Mouse (Mus musculus): ENCODE results near the gene Isyna1. TPM values are rescaled to one million over a fixed set of nuclear protein-coding genes. Genes with fewer than 3 reads are reported as not detected.
"Not testable (repeated sequence)": the region's sequence is repeated elsewhere in the genome, so short reads cannot be mapped to it uniquely, and the experiment has no call there.

Gene Isyna1
- total RNA-seq, 2 experiments from 2014 or later = 50.4 to 60.8 TPM

DNA sequence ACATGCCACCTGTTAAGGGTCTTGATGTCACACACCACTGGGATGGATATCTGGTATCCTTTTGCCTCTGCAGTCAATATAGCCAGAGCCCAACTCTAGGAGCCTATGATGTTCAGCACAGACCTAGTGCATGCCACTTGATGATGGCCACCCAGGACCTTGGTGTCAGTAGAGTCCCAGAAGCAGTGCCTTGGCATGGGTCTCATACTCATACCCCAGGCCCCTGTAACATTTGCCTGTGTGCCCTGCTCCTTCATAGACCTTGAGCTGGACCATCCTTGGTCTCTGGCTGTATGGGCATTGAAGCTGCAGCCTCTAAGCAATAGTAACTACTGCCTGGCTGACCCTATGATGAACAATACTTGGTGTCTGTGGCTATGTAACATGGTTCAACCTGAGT, 19.9 kb upstream of the Isyna1 start:
- DNase-seq (ENCODE audit: low spot score in 2 of 2) = no peak

DNA sequence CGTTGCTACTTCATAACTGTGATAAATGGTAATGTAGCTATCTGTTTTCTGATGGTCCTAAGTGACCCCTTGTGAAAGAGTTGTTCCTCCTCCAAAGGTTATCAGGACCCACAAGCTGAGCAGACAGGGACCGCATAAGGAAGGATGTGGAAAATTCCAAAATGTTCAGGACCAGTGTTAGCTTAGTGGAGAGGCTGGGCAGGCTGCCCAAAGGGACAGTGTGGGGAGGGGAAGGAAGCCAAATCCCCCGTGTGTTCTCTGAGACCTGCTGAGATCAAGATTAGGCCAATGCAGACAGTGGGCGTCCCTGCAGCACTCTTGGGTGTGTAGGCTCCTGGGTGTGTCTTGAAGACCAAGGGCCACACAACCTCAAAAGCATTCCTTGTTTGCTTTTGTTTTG, 19.3 kb upstream of the Isyna1 start:
- no peak for DNase-seq (ENCODE audit: low spot score in 2 of 2)

DNA sequence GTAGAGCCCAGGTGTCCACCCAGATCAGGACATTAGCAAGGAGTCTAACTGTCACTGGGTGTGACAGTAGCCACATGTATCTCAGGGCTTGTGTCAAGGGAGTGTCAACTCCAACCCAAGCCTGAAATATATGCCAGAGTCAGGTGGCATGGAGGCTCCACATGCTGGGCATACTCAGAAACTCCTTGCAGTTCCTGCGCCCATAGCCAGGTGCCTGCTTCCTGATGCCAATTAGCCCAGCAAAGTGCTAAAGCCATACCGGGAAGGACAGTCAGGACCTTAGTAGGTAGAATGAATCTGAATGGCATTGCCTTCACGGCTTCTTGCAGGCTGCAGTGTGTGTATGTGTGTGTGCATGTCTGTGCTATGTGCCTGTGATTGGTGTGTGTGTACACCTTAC, 17.0 kb upstream of the Isyna1 start:
- no peak for DNase-seq (ENCODE audit: low spot score in 2 of 2)

DNA sequence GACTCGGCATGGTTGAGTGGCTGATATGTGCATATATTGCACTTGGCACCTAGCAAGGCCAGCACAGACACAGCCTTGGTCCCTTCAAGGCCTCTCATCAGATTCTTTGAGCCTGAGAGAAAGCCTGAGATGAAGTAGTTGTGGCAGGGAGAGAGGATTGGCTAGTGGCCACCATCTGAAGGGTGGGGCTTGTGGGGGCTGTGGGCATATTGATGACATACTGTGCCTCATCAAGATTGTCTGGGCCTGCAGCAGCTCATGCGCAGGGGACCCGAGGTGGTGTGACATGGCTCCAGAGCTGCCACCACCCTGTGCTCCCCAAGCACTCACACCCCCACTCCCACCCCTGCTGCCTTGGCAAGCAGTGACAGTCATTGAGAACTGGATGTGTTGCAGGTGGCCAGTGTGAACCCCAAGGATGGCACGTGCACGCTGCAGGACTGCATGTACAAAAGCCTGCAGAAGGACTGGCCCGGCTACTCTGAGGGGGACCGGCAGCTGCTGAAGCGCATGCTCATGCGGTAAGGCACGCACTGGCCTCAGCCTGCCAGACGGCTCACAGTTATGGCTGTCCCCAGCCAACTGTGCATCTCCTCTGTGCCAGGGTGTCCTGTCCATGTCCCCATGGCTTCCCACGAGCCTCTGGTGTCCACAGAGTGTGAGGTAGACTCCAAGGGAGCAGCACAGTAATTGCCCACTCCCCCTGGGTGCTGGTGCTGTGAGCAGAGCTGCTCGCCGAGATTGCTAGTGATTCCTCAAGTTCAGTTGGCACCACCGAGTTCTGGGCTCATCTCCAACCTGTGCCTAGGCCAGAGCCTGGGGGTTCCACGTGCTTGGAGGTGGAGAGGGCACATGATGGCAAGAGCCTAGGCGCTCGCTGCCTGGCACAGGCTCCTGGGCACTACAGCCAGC, 10.4 kb upstream of the Isyna1 start:
- DNase-seq (ENCODE audit: low spot score in 2 of 2) = no peak

DNA sequence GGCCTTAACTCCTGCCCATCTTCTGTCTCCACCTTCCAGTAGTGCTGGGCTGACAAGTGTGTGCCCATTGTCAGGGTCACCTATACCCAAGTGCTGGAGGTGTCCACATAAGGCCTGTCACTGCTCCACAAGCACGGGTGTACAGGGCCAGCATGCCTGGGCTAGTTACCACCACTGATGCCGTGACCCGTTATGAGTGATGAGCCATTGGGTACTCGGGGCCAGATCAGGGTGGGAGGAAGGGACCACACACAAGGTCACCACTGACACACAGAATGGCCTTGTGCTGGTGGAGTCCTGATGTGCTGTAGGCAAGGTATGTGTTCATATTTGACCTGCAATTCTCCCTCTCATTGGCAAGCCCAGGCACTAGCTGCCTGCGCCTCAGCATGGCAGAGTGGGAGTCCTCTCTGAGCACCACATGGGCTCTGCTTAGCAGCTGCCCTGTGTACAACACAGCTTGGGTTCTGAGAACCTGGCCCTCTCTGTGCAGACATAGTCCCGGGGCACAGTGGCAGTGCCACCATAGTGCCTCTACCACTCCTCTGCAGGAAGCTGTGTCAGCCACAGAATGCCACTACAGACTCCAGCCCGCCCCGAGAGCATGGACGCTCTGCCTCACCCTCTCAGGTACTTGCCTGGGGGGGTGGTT, 9.4 kb upstream of the Isyna1 start:
- no peak for DNase-seq (ENCODE audit: low spot score in 2 of 2)

DNA sequence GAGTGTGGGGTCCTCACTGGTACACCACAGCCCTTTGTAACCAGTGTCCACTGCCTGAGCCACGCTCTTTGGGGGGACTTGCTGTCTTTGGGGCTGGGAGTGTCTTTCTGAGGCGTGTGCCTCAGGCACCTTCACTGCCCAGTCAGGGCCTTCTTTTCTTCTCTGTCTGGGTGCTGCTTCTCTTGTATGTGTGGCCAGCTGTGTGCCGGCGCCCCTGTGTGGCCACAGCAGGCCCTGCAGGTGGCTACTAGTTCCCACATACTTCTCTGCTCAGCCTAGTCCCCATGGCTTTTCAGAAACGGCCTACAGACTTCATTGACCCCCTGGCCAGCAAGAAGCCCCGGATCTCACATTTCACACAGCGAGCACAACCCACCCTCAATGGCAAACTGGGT, 8.9 kb upstream of the Isyna1 start:
- DNase-seq (ENCODE audit: low spot score in 2 of 2) = peak in 1 of 2 experiments; percentile 47

DNA sequence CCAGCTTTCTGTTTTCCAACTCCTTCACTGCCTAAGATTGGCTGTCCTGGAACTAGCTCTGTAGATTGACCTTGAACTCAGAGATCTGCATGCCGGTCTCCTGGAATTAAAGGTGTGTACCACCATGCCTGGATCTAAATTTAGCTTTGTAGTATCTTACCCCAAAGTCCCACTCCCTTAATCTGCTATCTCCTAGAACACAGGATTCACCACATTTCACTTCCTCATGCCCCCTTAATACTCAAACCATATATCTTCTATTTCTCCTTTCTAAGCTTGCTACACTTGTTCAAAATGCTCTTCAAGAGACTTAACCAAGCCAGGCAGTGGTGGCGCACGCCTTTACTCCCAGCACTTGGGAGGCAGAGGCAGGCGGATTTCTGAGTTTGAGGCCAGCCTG, 6.2 kb upstream of the Isyna1 start:
- DNase-seq (ENCODE audit: low spot score in 2 of 2) = not testable (repeated sequence)

DNA sequence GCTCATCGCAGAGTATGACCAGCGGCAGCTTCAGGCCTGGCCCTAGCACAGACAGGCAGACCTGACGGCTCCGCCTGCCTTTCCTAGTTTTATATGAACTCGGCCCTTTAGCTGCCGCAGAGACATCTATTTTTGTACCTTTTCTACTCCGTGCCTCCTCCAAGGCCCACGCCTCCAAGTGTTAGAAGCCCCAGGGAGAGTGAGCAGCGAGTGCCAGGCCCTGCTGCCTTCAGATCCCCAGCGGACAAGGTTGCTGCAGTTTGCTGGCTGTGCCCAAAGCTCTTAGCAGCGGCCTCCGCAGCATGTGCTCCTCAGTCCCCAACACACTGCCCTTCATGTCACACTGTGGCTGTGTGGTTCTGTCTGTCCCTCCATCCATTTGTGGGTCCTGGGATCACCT, 2.6 kb upstream of the Isyna1 start:
- no peak for DNase-seq (ENCODE audit: low spot score in 2 of 2)

DNA sequence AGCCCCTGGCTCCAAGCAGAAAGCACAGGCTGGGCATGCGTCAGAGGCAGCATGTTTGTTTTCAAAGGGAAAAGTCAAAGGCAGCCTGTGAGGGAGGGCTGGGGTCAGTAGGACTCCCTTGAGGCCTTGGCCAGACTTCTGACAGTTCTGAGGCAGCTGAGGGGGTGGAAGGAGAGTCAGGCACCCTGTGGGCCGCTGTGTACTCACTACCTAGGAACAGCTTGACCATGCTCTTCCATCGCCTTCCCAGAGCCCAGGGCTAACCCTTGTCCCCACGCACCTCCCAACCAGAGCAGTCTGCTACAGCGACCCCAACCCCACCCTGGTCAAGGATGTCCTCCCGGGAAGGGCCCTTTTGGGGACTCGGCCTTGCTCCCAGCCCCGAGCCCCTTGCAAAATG, 1.0 kb upstream of the Isyna1 start:
- no peak for DNase-seq (ENCODE audit: low spot score in 2 of 2)

DNA sequence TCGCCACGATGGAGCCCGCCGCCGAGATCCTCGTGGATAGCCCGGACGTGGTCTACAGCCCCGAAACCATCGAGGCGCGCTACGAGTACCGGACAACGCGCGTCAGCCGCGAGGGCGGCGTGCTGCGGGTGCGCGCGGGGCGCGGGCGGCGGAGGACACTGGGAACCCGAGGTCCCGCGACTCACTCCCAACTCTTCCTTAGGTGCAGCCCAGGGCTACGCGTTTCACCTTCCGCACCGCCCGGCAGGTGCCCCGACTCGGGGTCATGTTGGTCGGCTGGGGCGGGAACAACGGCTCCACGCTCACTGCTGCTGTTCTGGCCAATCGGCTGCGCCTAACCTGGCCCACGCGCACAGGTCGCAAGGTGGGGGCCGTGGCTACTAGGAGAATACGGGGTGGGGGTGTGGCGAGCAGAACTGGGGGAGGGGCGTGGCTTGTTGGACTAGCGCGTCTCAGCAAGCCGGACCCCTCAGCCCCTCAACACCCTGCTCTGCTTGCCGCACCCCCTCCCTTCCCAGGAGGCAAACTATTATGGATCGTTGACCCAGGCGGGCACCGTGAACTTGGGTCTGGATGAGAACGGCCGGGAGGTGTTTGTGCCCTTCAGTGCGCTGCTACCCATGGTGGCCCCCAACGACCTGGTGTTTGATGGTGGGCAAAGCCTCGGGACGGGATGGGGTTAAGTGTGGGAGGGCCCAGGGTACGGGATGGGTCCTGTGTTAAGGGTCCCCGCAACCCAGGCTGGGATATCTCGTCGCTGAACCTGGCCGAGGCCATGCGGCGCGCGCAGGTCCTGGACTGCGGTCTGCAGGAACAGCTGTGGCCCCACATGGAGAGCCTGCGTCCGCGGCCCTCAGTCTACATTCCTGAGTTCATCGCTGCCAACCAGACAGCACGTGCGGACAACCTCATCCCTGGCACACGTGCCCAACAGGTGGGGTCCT, 720 bp downstream of the Isyna1 start:
- no peak for DNase-seq (ENCODE audit: low spot score in 2 of 2)

DNA sequence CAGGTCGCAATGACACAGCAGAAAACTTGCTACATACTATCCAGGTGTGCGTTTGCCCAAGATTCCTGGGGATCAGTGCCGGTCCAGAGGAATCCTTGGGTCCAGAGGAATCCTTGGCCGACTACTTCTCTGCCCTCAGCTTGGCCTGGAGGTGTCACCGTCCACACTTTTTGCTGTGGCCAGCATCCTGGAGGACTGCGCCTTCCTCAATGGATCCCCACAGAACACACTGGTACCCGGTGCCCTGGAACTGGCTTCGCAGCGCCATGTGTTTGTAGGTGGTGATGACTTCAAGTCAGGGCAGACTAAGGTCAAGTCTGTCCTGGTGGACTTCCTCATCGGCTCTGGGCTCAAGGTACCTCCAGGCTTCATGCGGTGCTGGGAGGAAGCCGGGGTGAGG, 1.6 kb downstream of the Isyna1 start:
- no peak for DNase-seq (ENCODE audit: low spot score in 2 of 2)

DNA sequence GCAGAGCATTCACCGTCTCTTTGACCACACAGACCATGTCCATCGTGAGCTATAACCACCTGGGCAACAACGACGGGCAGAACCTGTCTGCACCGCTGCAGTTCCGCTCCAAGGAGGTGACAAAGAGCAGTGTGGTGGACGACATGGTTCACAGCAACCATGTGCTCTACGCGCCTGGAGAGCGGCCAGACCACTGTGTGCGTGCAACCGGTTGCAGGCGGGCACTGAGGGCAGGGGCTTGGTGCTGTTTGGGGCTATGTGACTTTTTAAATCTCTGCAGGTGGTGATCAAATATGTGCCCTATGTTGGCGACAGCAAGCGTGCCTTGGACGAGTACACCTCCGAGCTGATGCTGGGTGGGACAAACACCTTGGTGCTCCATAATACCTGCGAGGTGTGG, 2.0 kb downstream of the Isyna1 start:
- no peak for DNase-seq (ENCODE audit: low spot score in 2 of 2)

DNA sequence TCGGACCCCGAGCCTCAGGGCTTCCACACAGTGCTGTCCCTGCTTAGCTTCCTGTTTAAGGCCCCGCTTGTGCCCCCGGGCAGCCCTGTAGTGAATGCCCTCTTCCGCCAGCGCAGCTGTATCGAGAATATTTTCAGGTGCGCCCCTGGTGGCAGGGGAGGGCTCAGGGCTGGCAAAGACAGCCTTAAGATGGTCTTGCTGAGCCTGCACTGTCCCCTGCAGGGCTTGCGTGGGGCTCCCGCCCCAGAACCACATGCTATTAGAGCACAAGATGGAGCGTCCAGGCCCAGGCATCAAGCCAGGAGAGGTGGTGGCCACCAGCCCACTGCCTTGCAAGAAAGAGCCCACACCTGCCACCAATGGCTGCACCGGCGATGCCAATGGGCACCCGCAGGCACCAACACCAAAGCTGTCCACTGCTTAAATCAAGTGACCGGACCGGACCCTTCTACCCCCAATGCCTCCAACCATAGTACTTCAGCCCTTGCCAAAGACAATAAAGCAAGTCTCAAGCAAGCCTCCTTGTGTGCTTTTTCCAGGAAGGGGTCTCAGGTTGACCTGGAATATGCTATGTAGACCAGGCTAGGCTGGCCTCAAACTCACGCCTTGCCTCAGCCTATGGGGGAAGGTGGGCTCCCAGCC, 2.7 kb downstream of the Isyna1 start:
- no peak for DNase-seq (ENCODE audit: low spot score in 2 of 2)

DNA sequence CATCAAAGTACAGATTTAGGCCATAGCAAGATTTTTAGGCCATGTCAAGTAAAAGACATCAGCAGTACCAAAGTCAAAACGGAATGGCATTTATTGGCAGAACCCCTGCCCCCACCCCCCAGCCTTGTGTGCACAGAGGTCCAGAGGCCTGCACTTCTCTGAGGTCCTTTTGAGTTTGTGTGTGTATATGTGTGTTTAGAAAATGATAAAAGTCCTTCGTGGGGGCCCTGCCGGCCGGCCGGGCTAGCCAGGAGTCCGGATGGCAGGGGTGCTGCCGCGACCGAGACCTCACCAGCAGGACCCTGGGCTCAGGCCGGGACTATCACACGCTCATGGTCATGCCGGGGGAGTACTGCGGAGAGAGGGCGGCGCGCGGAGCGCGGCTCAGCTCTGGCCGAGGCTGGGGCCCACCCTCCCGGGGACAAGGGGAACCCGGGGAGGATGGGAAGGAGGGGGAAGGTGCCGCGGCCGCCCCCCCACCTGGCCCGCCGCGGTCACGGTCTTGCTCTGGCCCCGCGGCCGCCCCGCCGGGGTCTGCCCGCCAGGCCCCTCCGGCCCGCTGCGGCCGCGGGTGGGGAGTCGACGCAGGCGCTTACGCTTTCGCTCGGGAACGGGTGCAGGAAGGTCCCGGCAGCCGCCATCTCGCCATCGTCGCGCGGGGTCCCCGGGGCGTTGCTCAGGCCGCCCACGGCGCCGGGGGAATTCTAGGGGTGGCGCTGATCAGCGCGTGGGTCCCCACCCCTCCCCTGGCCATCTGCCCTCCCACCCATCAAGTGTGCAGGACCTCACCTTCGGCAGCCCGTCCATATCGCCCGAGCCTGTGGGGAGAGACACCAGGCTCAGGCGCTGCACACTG, 3.5 kb downstream of the Isyna1 start:
- no peak for DNase-seq (ENCODE audit: low spot score in 2 of 2)

DNA sequence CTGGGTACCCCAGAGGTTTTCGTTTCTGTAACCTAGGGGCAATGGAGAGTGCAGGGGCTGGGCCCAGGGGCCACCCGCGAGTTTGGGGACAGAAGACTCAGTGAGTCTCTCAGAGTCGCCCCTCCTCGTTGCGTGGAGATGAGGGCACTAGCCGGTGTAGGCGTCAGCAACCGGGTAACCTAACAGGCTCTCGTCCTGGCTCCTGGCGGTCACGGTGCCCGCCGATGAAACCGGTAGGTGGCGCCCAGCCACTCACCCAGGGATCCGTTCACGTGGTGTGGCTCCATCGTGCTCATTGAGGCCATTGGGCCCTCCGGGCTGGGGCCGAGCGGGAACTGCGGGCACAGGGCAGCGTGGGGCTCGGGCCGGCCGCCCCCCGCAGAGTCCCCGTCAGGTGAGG, 4.1 kb downstream of the Isyna1 start:
- peak; percentile 85 to 86 for DNase-seq (ENCODE audit: low spot score in 2 of 2)

DNA sequence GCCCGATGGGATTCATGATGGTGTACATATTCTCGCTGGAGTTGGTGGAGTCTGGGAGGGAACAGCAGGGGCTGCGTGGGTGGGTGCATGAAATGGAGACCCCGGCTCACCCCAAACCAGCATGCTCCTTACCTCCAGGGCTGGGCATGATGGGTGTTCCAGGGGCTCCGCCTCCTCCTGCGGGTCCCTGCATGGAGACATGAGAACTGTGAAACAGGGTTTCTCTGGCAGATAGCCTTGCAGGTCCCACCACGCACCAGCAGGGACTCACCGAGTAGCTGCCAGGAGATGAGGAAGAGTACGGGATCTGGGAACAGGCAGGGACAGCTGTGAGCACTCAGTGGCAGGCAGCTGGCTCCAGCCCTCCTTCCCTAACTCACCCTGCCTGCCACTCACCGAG, 4.5 kb downstream of the Isyna1 start:
- no peak for DNase-seq (ENCODE audit: low spot score in 2 of 2)

DNA sequence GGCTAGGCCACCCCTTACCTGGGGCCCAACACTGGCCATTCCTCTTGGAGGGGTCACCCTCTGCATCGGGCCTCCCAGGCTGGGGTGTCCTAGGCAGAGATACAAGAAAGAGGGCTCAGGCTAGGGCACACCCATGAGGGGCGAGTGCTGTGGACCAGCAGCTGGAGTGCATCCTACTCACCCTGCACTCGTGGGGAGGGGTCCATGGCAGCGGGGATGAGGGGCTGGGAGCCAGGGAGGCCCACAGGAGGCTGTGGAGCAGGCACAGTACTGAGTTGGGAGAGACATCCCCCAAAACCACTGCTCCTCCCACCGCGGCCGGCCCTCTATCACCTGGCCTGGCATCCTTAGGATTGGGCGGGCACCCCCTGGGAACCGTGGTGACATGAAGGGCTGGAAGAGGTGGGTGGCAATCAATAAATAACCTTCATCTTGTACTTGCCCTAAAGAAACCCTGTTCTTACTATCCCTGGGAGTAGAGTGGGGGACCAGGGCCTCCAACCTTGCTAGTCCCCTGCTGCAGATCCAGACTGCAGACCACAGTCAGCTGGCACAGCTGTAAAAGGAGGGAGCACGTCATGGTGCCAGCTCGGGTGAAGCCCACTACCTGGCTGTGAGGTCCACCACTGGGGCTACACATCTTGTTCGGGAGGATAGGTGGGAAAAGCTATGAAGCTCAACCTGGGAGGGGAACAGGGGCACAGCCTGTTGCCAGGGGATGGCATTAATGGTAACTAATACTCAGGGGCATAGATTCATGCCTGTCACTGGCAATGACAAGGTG, 5.5 kb downstream of the Isyna1 start:
- DNase-seq (ENCODE audit: low spot score in 2 of 2) = no peak

DNA sequence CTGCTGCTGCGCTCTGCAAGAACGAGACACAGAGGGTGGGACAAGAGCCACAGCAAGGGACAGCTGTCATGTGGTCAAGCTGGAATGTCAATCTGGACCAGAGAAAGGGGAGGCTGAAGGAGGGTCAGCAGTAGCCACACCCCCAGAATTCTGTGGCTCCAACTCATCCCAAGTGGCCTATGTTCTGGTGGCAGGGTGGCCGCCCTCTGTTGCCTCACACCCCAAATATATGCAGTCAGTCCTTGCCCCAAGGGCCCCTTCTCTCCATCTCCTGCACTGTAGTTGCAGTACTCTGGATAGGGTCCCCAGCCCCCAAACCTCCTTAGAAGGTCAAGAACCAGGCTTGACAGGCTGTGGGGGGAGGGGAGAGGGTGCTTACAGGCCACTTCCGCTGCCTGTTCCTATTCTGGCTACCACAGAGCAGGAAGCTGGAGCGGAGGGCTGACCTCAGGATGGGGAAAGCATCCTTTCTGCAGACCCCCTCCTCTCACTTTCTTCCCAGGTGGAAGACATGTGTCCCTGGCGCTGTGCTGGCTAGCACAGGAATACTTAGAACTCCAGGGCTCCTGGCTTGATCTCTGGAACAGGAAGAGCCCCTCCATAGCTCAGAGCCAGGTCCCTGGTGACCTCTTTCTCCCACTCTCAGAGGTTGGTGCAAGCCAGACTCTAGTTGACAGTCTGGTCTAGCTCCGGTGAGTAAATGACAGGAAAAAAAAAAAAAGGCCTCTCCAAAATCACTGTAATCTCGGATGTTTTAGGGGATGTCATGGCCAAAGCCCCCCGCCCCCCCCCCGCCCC, 6.5 kb downstream of the Isyna1 start:
- DNase-seq (ENCODE audit: low spot score in 2 of 2) = no peak

DNA sequence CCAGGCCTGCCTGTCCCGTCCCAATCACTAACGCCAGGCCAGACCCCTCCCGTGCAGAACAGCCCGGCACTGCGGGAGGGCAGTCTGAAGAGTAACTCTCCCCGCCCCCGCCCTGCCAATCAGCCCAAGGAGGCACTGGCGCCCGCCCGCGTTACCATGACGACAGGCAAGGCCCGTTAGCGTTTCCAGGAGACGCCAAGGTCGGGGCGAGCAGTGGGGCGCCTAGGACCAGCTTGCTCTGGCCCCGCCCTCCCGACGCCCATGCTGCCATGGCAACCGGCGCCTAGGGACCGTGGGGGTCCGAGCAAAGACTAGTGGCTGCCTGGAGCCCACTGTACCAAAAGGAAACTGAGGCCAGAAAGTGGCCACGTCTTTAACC, 7.1 kb downstream of the Isyna1 start:
- peak; percentile 80 to 87 for DNase-seq (ENCODE audit: low spot score in 2 of 2)
